Mouse (Mus musculus): ENCODE results near the gene Vps33a. TPM values are rescaled to one million over a fixed set of nuclear protein-coding genes. Genes with fewer than 3 reads are reported as not detected.
"Not testable (repeated sequence)": the region's sequence is repeated elsewhere in the genome, so short reads cannot be mapped to it uniquely, and the experiment has no call there.

Gene Vps33a
- polyA plus RNA-seq, 1 experiment from 2014 or later = 39.9 TPM

DNA sequence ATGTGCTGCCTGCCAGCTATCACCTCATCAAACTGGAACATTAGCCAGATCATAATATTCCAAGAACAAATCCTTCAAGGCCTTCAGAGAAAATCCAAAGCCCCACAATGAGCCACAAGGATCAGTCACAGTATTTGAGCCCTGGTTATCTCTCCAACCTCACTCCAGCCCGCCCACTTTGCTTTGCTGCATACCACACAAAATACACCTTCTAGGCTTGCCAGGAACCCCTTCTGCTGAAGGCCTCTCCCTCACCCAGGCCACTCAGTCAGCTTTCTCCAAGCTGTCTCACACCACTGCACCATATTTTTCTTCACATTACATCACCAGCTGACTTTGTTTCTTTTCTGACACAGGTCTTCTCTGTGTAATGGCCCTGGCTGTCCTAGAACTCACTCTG, 50.7 kb downstream of the Vps33a start:
- H3K9ac ChIP-seq = 0 out of 2 replicates have a peak overlapping the region, but pooled peaks have one; percentile 87
- peaks cover 30% of the 10 kb centered on the region for H3K4me1 ChIP-seq (replicated peaks)
- H3K9me3 ChIP-seq = no peaks in the 10 kb centered on the region
- no peak overlapping the region for H3K27ac ChIP-seq
- no peak overlapping the region for H3K4me3 ChIP-seq
- H3K27me3 ChIP-seq = no peaks in the 10 kb centered on the region
- H3K4me2 ChIP-seq = no peak overlapping the region; the same call in 1 of the 2 replicates
- peaks cover 27% of the 10 kb centered on the region for H3K36me3 ChIP-seq
- no peak for ATAC-seq (ENCODE audit: low FRiP score)
- 95% methylated on average over 1 of the region's 1 CpGs for WGBS

DNA sequence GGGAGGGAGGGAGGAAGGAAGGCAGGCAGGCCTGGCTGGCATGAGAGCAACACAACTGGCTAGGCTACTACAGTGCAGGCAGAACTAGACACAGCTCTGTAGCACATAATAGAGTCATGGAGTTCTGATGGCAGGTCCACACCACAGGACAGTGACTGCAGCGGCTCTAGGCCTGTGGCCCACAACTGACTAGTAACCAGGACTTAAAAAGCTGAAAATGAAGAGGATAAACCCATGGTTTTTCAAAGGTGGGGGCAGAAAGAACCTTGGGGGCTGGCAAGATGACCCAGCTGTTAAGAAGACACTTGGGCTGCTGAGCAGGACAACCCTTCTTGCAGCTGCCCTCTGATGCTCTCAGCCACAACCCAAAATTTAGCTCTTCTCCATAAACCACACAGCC, 51.2 kb downstream of the Vps33a start:
- H3K27ac ChIP-seq = no peak overlapping the region
- peaks cover 33% of the 10 kb centered on the region for H3K36me3 ChIP-seq
- no peak overlapping the region for H3K4me3 ChIP-seq
- H3K27me3 ChIP-seq = no peaks in the 10 kb centered on the region
- H3K4me1 ChIP-seq (replicated peaks) = peaks cover 30% of the 10 kb centered on the region
- no peak for ATAC-seq (ENCODE audit: low FRiP score)
- H3K9me3 ChIP-seq = no peaks in the 10 kb centered on the region
- no peak overlapping the region; the same call in 1 of the 2 replicates for H3K4me2 ChIP-seq
- H3K9ac ChIP-seq = 0 out of 2 replicates have a peak overlapping the region, but pooled peaks have one; percentile 35
- WGBS = 85% methylated on average over 1 of the region's 1 CpGs

DNA sequence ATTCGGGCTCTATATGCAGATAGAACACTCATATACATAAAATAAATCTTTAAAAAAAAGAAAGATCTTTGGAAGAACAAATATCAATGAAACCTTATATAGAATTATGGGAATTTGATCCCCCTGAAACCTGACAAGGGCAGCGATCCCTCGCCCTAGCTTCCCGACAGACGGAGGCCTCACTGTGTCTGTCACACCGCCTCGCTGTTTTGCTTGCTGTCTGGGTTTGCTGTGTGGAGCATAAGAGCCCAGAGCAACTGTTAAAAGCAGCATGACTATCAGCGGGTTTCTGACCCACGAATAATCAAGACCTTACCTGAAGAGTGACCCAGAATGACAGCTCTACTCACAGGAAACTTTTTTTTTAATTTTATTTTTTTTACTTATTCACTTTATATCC, 52.2 kb downstream of the Vps33a start:
- H3K4me1 ChIP-seq (replicated peaks) = peaks cover 30% of the 10 kb centered on the region
- 89% methylated on average over 9 of the region's 9 CpGs for WGBS
- H3K27me3 ChIP-seq = no peaks in the 10 kb centered on the region
- H3K4me3 ChIP-seq = no peak overlapping the region
- H3K36me3 ChIP-seq = peaks cover 42% of the 10 kb centered on the region
- no peak overlapping the region for H3K9ac ChIP-seq
- no peak overlapping the region for H3K4me2 ChIP-seq
- no peaks in the 10 kb centered on the region for H3K9me3 ChIP-seq
- no peak overlapping the region for H3K27ac ChIP-seq
- ATAC-seq (ENCODE audit: low FRiP score) = no peak

DNA sequence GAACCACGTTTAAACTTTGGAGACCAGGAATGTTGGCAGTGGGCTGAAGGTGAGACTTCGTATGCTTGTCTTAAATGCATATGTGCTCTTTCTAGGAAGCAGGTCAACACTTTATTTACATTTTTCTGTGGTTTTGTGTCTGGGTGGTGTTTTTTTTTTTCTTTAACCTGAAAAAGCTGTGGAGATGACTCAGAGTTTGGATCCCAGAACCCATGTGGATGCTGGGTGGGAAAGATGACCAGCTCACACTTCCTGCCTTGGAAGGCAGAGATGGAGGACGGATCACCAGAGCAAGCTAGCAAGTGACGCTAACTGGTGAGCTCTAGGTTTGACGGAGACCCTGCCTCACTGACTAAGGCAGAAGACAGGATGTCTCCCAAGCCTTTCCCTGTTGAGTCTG, 58.0 kb downstream of the Vps33a start:
- H3K36me3 ChIP-seq = peaks cover 87% of the 10 kb centered on the region

DNA sequence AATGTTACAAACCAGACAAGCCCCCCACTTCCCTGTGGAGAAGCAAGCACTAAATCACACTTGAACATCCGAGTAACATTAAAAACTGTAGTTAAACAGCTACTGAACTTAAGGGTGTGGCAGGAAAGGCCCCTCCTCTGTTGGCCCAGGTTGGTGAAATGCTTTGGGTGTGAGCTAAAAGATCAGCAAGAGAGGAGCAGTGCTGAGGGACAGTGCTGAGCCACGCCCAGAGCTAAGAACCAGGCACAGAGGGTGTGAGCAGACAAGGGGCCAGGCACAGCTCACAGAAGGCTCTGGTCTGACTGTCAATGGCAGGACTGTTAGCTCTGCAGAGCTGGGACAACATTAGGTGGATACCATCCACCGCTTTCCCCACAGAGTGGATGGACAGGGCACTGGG, 60.7 kb downstream of the Vps33a start:
- 82% methylated on average over 3 of the region's 3 CpGs for WGBS
- Histone ChIP-seq H3K9ac (0 out of 2 replicates have a peak overlapping the region, but pooled peaks have one; percentile 2), H3K4me3 (no peak overlapping the region), H3K4me2 (no peak overlapping the region), H3K27ac (no peak overlapping the region), H3K27me3 (peaks cover 5% of the 10 kb centered on the region; the same call in 1 of the 2 replicates), H3K36me3 (peaks cover 60% of the 10 kb centered on the region), H3K9me3 (no peaks in the 10 kb centered on the region), H3K4me1 (replicated peaks) (peaks cover 21% of the 10 kb centered on the region)
- ATAC-seq (ENCODE audit: low FRiP score) = no peak

More for the DNA sequence above, 58.0 kb downstream of the Vps33a start:
- H3K9me3 ChIP-seq = no peaks in the 10 kb centered on the region
- 88% methylated on average over 5 of the region's 5 CpGs for whole genome bisulfite sequencing
- no peak for ATAC-seq (ENCODE audit: low FRiP score)
- peaks cover under 1% of the 10 kb centered on the region; the same call in 1 of the 2 replicates for H3K4me1 ChIP-seq (replicated peaks)
- H3K4me3 ChIP-seq = no peak overlapping the region
- no peaks in the 10 kb centered on the region for H3K27me3 ChIP-seq
- no peak overlapping the region for H3K9ac ChIP-seq
- H3K4me2 ChIP-seq = no peak overlapping the region
- no peak overlapping the region for H3K27ac ChIP-seq

DNA sequence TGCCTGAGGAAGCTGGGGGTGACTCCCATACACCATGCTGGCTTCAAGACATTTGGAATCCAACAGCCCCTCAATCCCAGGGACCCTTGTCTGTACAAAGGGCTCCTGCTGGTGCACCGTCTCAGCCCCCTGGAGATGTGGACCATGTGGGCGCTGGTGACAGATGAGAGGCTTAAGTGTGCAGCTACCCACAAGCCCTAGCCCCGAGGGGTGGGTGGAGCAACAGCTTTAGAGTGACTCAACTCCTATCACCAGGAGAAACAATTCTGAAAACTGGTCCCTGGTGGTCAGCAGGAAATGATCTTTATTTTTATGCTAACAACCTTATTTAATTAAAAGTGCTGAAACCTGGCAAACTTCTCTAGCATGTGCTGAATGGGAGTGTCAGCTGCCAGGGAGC, 61.4 kb downstream of the Vps33a start:
- H3K27me3 ChIP-seq; ATAC-seq (ENCODE audit: low FRiP score); H3K4me3 ChIP-seq; H3K9ac ChIP-seq; H3K9me3 ChIP-seq; H3K27ac ChIP-seq; H3K4me2 ChIP-seq: not testable (repeated sequence)
- H3K36me3 ChIP-seq = peaks cover 53% of the 10 kb centered on the region
- WGBS = 78% methylated on average over 3 of the region's 3 CpGs
- peaks cover 21% of the 10 kb centered on the region for H3K4me1 ChIP-seq (replicated peaks)

DNA sequence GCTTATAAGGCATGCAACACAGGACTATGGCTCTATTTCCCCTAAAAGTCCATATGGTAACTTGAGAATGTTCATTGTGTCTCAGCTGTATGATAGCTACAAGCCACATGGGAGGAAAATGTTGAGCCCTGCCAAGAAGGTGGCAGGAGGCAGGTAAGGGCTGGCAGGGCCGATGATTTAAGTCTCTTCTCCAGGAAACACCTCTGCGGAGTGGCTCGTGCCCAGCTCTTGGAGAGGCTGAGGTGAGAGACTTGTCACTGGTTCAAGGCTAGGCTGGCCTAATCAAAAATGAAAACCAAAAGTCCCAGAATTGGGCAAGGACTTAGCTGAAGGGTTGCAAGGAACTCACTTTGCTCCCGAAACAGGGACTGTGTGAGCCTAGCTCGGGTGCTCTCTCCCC, 62.7 kb downstream of the Vps33a start, which contains the start of gene B3gnt4:
TSS of gene B3gnt4 (plus strand) at position 301 of the 400 bp plus-strand sequence.
- ATAC-seq (ENCODE audit: low FRiP score) = no peak
- peak within 1 kb of the TSS; percentile 77 for H3K4me2 ChIP-seq
- no peak within 1 kb of the TSS for H3K9ac ChIP-seq
- WGBS = 88% methylated on average over 5 of the region's 5 CpGs
- H3K4me1 ChIP-seq (replicated peaks) = peaks cover 21% of the 10 kb centered on the region
- peaks cover 40% of the 10 kb centered on the region for H3K36me3 ChIP-seq
- H3K9me3 ChIP-seq = no peaks in the 10 kb centered on the region
- H3K27ac ChIP-seq = no peak within 1 kb of the TSS
- peaks cover 11% of the 10 kb centered on the region; the same call in 1 of the 2 replicates for H3K27me3 ChIP-seq
- H3K4me3 ChIP-seq = peak within 1 kb of the TSS; percentile 64; the same call in 1 of the 2 replicates

DNA sequence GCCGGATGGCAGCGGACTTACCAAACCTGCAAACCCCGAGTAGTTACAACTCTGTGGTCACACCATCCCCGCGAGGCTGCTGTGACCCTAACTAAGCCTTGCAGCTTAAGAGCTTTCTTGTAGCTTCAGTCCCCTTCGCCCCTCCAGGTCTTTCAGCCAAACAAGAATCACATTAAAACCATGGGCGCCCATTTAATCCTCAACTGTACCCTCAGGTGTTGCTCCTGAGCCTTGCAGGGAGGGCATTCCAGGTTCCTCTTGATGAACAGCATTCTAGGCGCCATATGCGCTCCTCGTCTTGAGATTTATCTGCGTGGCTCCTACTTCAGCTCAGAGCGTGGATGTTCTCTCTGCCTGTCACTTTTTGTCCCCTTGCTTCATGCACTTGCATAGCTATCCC, 63.9 kb downstream of the Vps33a start:
- WGBS = 9% methylated on average over 12 of the region's 12 CpGs
- peak overlapping the region; percentile 64 for H3K4me3 ChIP-seq
- 0 out of 2 replicates have a peak, but pooled peaks have one; percentile 6 for ATAC-seq (ENCODE audit: low FRiP score)

DNA sequence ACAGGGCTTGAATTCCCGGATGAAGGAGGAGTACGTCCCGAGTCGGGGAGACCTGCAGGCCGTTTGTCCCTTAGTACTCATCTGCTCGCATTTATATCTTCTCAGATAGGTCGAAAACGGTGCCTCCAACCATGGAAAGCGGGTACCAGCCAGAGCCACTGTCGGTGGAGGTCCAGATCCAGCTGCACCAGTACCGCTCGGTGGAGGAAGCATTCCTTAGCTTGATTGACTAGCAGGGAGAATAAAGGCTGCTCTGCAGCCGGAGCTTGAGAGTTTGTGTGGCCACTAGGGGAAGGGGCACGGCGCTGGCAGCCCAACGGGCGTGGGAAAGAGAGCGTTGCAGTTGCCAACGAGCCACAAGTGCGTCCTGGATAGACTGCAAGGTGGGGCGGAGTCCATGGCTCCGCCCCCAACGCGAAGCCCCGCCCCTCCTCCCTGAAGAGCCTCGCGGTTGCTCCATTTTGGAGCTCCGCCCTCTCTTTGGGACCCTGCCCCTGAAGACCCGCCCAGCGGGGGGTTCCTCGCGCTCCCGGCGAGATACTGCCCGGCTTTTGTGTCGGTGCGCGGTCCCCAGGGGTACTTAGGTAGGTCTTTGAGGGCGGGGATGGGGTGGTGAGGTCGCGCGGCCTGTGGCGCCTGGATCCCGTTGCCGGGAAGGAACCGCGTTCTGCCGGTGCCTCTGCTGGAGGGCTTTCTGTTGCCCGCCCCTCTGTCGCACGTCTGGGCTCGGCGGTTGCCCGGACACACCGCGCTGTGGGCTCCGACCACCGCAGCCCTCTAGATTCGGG, 64.7 kb downstream of the Vps33a start:
- ATAC-seq (ENCODE audit: low FRiP score) = peak; percentile 87
- Histone ChIP-seq H3K36me3 (peaks cover 26% of the 10 kb centered on the region), H3K27ac (no peak overlapping the region), H3K9me3 (no peaks in the 10 kb centered on the region), H3K9ac (peak overlapping the region; percentile 76), H3K4me2 (peak overlapping the region; percentile 77), H3K4me3 (peak overlapping the region; percentile 64), H3K4me1 (replicated peaks) (peaks cover 24% of the 10 kb centered on the region), H3K27me3 (peaks cover 18% of the 10 kb centered on the region; the same call in 1 of the 2 replicates)
- WGBS = 1% methylated on average over 43 of the region's 59 CpGs

More for the DNA sequence above, 63.9 kb downstream of the Vps33a start:
- Histone ChIP-seq H3K36me3 (peaks cover 29% of the 10 kb centered on the region), H3K9ac (peak overlapping the region; percentile 76), H3K27ac (no peak overlapping the region), H3K27me3 (peaks cover 14% of the 10 kb centered on the region; the same call in 1 of the 2 replicates), H3K4me2 (peak overlapping the region; percentile 77), H3K4me1 (replicated peaks) (peaks cover 21% of the 10 kb centered on the region), H3K9me3 (no peaks in the 10 kb centered on the region)

DNA sequence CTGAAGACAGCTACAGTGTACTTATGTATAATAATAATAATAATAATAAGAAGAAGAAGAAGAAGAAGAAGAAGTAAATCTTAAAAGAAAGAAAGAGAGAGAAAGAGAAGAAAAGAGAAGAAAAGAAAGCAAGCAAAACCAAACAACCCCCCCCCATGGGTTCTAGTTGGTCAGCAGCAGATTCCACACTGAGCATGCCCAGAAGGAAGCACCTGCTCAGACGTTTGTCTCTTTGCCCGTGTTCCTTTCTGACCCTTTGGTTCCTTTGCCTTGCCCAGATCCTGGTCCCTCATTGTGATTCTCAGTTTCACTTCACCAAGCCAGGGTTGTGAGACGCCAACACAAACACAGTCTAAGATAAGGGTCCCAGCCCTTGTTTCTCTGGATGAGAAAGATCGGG, 70.9 kb downstream of the Vps33a start:
- Histone ChIP-seq H3K4me3 (no peak overlapping the region), H3K9ac (no peak overlapping the region), H3K4me1 (replicated peaks) (peaks cover 12% of the 10 kb centered on the region), H3K4me2 (no peak overlapping the region), H3K27ac (no peak overlapping the region), H3K9me3 (no peaks in the 10 kb centered on the region), H3K27me3 (peaks cover 31% of the 10 kb centered on the region), H3K36me3 (no peaks in the 10 kb centered on the region)
- 78% methylated on average over 4 of the region's 4 CpGs for WGBS
- no peak for ATAC-seq (ENCODE audit: low FRiP score)

DNA sequence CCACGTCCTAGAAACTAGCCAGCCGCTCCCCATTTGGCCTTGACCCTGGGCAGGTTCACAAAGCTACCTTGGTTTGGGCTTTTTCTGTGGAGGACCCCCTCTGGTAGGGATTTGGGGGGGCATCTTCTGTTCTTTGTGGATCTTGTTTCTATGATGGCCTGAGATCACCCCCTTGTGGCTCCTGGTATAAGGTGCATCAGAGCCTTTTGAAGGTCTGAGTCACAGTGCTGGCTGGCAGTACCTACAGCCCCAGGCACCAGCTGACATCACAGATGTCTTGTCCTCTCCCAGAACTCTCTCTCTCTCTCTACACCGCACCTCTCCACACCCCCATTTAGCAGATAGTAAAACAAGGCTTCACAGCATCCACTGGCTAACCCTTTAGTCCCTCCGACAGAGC, 73.1 kb downstream of the Vps33a start:
- Histone ChIP-seq H3K27ac (no peak overlapping the region), H3K4me1 (replicated peaks) (peaks cover 16% of the 10 kb centered on the region), H3K36me3 (no peaks in the 10 kb centered on the region), H3K4me3 (no peak overlapping the region), H3K9ac (no peak overlapping the region), H3K27me3 (peaks cover 28% of the 10 kb centered on the region), H3K9me3 (no peaks in the 10 kb centered on the region), H3K4me2 (no peak overlapping the region)
- WGBS = 52% methylated on average over 4 of the region's 4 CpGs
- no peak for ATAC-seq (ENCODE audit: low FRiP score)

DNA sequence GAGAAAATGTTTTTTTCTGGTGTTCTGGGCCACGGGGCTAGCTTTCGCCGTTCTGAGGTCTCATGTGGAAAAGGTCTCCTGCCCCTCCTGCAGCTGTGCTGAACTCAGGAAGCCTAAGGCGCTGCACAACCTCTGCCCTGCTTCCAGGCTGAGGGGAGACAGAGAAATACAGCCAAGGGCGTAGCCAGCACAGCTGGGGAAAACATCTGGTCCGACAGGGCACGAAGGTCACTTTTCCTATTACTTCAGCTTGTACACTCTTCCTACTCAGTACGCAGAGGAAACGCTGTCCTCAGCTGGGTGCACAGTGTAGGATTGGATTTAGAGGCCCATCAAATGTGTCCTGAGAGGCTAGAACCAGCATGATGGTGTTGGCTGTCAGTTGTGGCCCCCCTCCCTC, 82.9 kb downstream of the Vps33a start:
- Histone ChIP-seq H3K27me3 (peaks cover 13% of the 10 kb centered on the region), H3K4me3 (no peak overlapping the region), H3K4me2 (no peak overlapping the region), H3K9me3 (no peaks in the 10 kb centered on the region), H3K36me3 (no peaks in the 10 kb centered on the region), H3K27ac (no peak overlapping the region), H3K4me1 (replicated peaks) (peaks cover 13% of the 10 kb centered on the region), H3K9ac (no peak overlapping the region)
- ATAC-seq (ENCODE audit: low FRiP score) = no peak
- WGBS = 67% methylated on average over 9 of the region's 9 CpGs

Data from hindbrain, embryonic 13.5 days (tissue).